Mouse (Mus musculus): ENCODE measurements around the gene Gm13539.

DNA sequence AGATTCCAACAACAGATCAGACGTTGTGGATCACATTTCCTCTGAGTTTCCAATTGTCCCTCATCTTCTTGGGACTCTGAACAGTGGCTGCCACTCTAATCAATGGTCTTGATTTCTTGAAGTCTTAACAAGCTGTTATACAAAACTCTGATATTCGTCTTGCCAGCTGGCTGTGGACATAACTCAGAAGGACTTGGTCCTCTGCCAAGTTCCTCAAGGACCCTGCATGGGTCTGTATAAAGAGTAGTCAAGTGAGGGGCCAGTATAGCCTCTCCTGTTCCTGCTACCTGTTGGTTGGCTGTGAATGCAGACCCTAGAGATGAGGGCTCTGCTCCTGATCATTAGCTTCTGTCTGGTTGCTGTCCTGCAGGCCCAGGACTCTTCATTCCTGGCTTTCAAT, 16.8 kb upstream of the Gm13539 start, which contains the start of gene Lcn3:
- TF ChIP-seq CTCF (IDR thresholded peaks at IDR 0.05; ENCODE audit: low read depth) = no peak
- no peak for TF ChIP-seq EP300 (optimal IDR thresholded peaks at IDR 0.05)

Measured in stomach, postnatal 0 days (tissue).